Mouse (Mus musculus) small intestine, adult 2 months (tissue): ENCODE data around the gene Fam168a.
A peak's percentile ranks its signal among the peaks of the same experiment; 100 is the strongest.

Experiments used
- CTCF ChIP-seq: fragments of 200-500 bp; IDR thresholded peaks from 2 replicates; pipeline ENCODE4 v1.5.1; 2012; ENCODE audit warnings: low read depth, mild to moderate bottlenecking, control low read depth, inconsistent platforms, low read length, moderate library complexity, mixed read lengths; ENCODE audit not compliant: insufficient replicate concordance, insufficient read length; ENCODE audit errors: extremely low read depth
- POLR2A ChIP-seq: fragments of 200-500 bp; IDR thresholded peaks from 2 replicates; pipeline ENCODE4 v1.6.1; 2012; ENCODE audit warnings: low read depth, mild to moderate bottlenecking, control low read depth, inconsistent platforms, low read length, moderate library complexity

DNA sequence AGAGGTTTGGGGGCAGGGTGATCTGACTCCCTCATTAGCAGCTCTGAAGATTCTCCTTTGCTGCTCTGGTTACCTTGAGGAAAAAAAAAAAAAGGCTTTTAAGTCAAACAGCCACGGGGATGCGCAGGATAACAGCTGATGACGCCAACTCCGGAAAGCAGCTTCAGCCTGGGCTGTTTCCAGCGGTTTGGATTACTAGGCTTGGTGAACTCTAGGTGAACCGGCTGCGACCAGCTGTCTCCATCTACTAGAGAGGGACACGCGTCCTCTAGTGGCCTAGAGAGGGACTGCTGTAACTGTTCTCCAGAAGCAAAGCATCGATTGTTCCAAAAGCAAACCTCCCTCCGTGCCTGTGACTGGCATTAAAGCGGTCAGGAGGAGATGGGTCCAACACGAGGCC, 43.2 kb upstream of the Fam168a start:
- TF ChIP-seq CTCF (peak; percentile 91; the same call in 1 of the 2 replicates), POLR2A (no peak)
